Mouse (Mus musculus): ENCODE data around the gene Olfr1419. TPM values are rescaled to one million over a fixed set of nuclear protein-coding genes. Genes with fewer than 3 reads are reported as not detected.

The Olfr1419 gene
- total RNA-seq, 1 experiment, result not detected

GRCm38 (mm10) chr19:11912037-11912532 is 37.2 kb upstream of the Olfr1419 start, which contains the start of gene Patl1:
TSS of gene Patl1 (plus strand) at chr19:11912399.
- in situ Hi-C loops (cut with MboI; ENCODE audit: low sequenced_read_pairs in 2 of 2, unreplicated experiment in 2 of 2), result no loop called here
- peaks cover 3% of the 10 kb centered on the region for H3K36me3 ChIP-seq (ENCODE audit: control insufficient read depth, insufficient read depth, low read length, poor library complexity, severe bottlenecking)
- peak within 1 kb of the TSS; percentile 68 for H3K27ac ChIP-seq (ENCODE audit: insufficient read depth, low read depth, low read length, poor library complexity, severe bottlenecking)
- peak within 1 kb of the TSS; percentile 93 to 98 for H3K4me3 ChIP-seq (ENCODE audit: insufficient read depth in 1 of 2, low read depth in 1 of 2, low read length in 2 of 2, poor library complexity in 1 of 2, severe bottlenecking in 1 of 2)
- TF ChIP-seq MAFK (IDR thresholded peaks at IDR 0.05; ENCODE audit: insufficient read depth, low read depth, low read length) (no peak), HCFC1 (IDR thresholded peaks at IDR 0.05; ENCODE audit: borderline replicate concordance, insufficient read depth, low read length) (peak; percentile 63; the same call in 1 of the 2 replicates), CHD2 (IDR thresholded peaks at IDR 0.05; ENCODE audit: low read depth, low read length) (no peak)
- peak within 1 kb of the TSS; percentile 90 for H3K9ac ChIP-seq (ENCODE audit: insufficient read depth, low read depth, low read length, poor library complexity, severe bottlenecking)
- DNase-seq (ENCODE audit: low read depth, low spot score), result peak; percentile 98
- no peaks in the 10 kb centered on the region for H3K9me3 ChIP-seq (ENCODE audit: control insufficient read depth, insufficient read depth, low read depth, low read length)
- no peaks in the 10 kb centered on the region; a peak in 2 of 4 replicates for H3K4me1 ChIP-seq (ENCODE audit: control insufficient read depth in 2 of 2, insufficient read depth in 2 of 2, low read length in 2 of 2, poor library complexity in 1 of 2)

- peak; percentile 9 for DNase-seq (ENCODE audit: low read depth, low spot score)
- TF ChIP-seq HCFC1 (IDR thresholded peaks at IDR 0.05; ENCODE audit: borderline replicate concordance, insufficient read depth, low read length) (no peak), ZC3H11A (IDR thresholded peaks at IDR 0.05; ENCODE audit: borderline replicate concordance, low read depth, low read length) (no peak), ZNF384 (IDR thresholded peaks at IDR 0.05; ENCODE audit: low read depth, low read length) (no peak), MAFK (IDR thresholded peaks at IDR 0.05; ENCODE audit: insufficient read depth, low read depth, low read length) (no peak), CHD2 (IDR thresholded peaks at IDR 0.05; ENCODE audit: low read depth, low read length) (no peak; the same call in 1 of the 2 replicates)
- H3K9me3 ChIP-seq (ENCODE audit: control insufficient read depth, insufficient read depth, low read depth, low read length), result no peaks in the 10 kb centered on the region
- peak overlapping the region; percentile 38 for H3K27ac ChIP-seq (ENCODE audit: insufficient read depth, low read depth, low read length, poor library complexity, severe bottlenecking)
- peaks cover 3% of the 10 kb centered on the region for H3K36me3 ChIP-seq (ENCODE audit: control insufficient read depth, insufficient read depth, low read length, poor library complexity, severe bottlenecking)
- H3K4me1 ChIP-seq (ENCODE audit: control insufficient read depth in 2 of 2, insufficient read depth in 2 of 2, low read length in 2 of 2, poor library complexity in 1 of 2), result no peaks in the 10 kb centered on the region; a peak in 2 of 4 replicates
- peak overlapping the region; percentile 86 for H3K9ac ChIP-seq (ENCODE audit: insufficient read depth, low read depth, low read length, poor library complexity, severe bottlenecking)
- in situ Hi-C loops (cut with MboI; ENCODE audit: low sequenced_read_pairs in 2 of 2, unreplicated experiment in 2 of 2), result no loop called here
- peak overlapping the region; percentile 75 to 93 for H3K4me3 ChIP-seq (ENCODE audit: insufficient read depth in 1 of 2, low read depth in 1 of 2, low read length in 2 of 2, poor library complexity in 1 of 2, severe bottlenecking in 1 of 2)
Observed at GRCm38 (mm10) chr19:11911603-11912002, 36.7 kb upstream of the Olfr1419 start.

- no peak overlapping the region for H3K27ac ChIP-seq (ENCODE audit: insufficient read depth, low read depth, low read length, poor library complexity, severe bottlenecking)
- H3K36me3 ChIP-seq (ENCODE audit: control insufficient read depth, insufficient read depth, low read length, poor library complexity, severe bottlenecking), result peaks cover 3% of the 10 kb centered on the region
- DNase-seq (ENCODE audit: low read depth, low spot score), result no peak
- no peaks in the 10 kb centered on the region; a peak in 2 of 4 replicates for H3K4me1 ChIP-seq (ENCODE audit: control insufficient read depth in 2 of 2, insufficient read depth in 2 of 2, low read length in 2 of 2, poor library complexity in 1 of 2)
- TF ChIP-seq ZNF384 (IDR thresholded peaks at IDR 0.05; ENCODE audit: low read depth, low read length) (no peak), HCFC1 (IDR thresholded peaks at IDR 0.05; ENCODE audit: borderline replicate concordance, insufficient read depth, low read length) (no peak), MAFK (IDR thresholded peaks at IDR 0.05; ENCODE audit: insufficient read depth, low read depth, low read length) (no peak), ZC3H11A (IDR thresholded peaks at IDR 0.05; ENCODE audit: borderline replicate concordance, low read depth, low read length) (no peak), CHD2 (IDR thresholded peaks at IDR 0.05; ENCODE audit: low read depth, low read length) (no peak)
- in situ Hi-C loops (cut with MboI; ENCODE audit: low sequenced_read_pairs in 2 of 2, unreplicated experiment in 2 of 2), result no loop called here
- no peaks in the 10 kb centered on the region for H3K9me3 ChIP-seq (ENCODE audit: control insufficient read depth, insufficient read depth, low read depth, low read length)
- peak overlapping the region; percentile 75 to 93 for H3K4me3 ChIP-seq (ENCODE audit: insufficient read depth in 1 of 2, low read depth in 1 of 2, low read length in 2 of 2, poor library complexity in 1 of 2, severe bottlenecking in 1 of 2)
- H3K9ac ChIP-seq (ENCODE audit: insufficient read depth, low read depth, low read length, poor library complexity, severe bottlenecking), result peak overlapping the region; percentile 86; the same call in 1 of the 2 replicates
Observed at GRCm38 (mm10) chr19:11911021-11911420, 36.1 kb upstream of the Olfr1419 start.

- H3K9ac ChIP-seq (ENCODE audit: insufficient read depth, low read depth, low read length, poor library complexity, severe bottlenecking), result no peak within 1 kb of the TSS
- H3K4me1 ChIP-seq (ENCODE audit: control insufficient read depth in 2 of 2, insufficient read depth in 2 of 2, low read length in 2 of 2, poor library complexity in 1 of 2), result no peaks in the 10 kb centered on the region
- no peak within 1 kb of the TSS for H3K4me3 ChIP-seq (ENCODE audit: insufficient read depth in 1 of 2, low read depth in 1 of 2, low read length in 2 of 2, poor library complexity in 1 of 2, severe bottlenecking in 1 of 2)
- TF ChIP-seq CHD2 (IDR thresholded peaks at IDR 0.05; ENCODE audit: low read depth, low read length), result no peak
- no peak for TF ChIP-seq HCFC1 (IDR thresholded peaks at IDR 0.05; ENCODE audit: borderline replicate concordance, insufficient read depth, low read length)
- no peak for TF ChIP-seq MAFK (IDR thresholded peaks at IDR 0.05; ENCODE audit: insufficient read depth, low read depth, low read length)
- TF ChIP-seq ZNF384 (IDR thresholded peaks at IDR 0.05; ENCODE audit: low read depth, low read length), result no peak
- TF ChIP-seq ZC3H11A (IDR thresholded peaks at IDR 0.05; ENCODE audit: borderline replicate concordance, low read depth, low read length), result no peak
- H3K36me3 ChIP-seq (ENCODE audit: control insufficient read depth, insufficient read depth, low read length, poor library complexity, severe bottlenecking), result no peaks in the 10 kb centered on the region
- in situ Hi-C loops (cut with MboI; ENCODE audit: low sequenced_read_pairs in 2 of 2, unreplicated experiment in 2 of 2), result no loop called here
- DNase-seq (ENCODE audit: low read depth, low spot score), result no peak
- no peaks in the 10 kb centered on the region for H3K9me3 ChIP-seq (ENCODE audit: control insufficient read depth, insufficient read depth, low read depth, low read length)
- H3K27ac ChIP-seq (ENCODE audit: insufficient read depth, low read depth, low read length, poor library complexity, severe bottlenecking), result no peak within 1 kb of the TSS
Observed at GRCm38 (mm10) chr19:11886265-11886664, 11.4 kb upstream of the Olfr1419 start, which contains the start of gene Olfr1420. TSS of gene Olfr1420 (plus strand) at chr19:11886565.

Measured in ES-E14 (cell line).